Mouse (Mus musculus) lung, adult 2 months (tissue): ENCODE measurements around the gene Nsdhl.

Source experiments
- CTCF ChIP-seq: fragments of 200-500 bp; IDR thresholded peaks from 2 replicates; pipeline ENCODE4 v1.5.1; 2011; ENCODE audit warnings: mild to moderate bottlenecking, low read length, control low read depth; ENCODE audit not compliant: insufficient read depth
- POLR2A ChIP-seq: fragments of 200-500 bp; IDR thresholded peaks from 2 replicates; pipeline ENCODE4 v1.6.1; 2011; ENCODE audit warnings: low read depth, mild to moderate bottlenecking, control low read depth, low read length, borderline replicate concordance; ENCODE audit errors: extremely low read depth

DNA sequence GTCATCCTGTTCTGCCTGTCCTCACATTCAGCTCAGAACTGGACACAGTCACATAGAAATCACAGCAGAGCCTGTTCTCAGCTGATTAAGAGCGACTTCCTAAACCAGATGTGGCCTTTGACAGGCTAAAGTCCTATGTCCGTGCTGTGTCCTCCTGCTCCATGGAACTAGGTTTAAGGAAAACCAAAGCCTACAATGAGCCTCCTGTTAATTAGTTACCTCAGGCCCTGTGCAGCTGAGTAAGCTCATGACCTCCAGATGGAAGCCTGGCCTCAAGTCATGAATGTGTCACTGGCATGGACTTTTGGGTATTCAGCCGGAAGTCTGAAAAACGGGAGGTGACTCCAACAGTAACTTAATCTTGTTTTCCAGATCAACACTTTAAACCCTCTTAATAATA, 35.1 kb downstream of the Nsdhl start:
- no peak for TF ChIP-seq POLR2A
- TF ChIP-seq CTCF, result no peak
